Mouse (Mus musculus) left cerebral cortex, postnatal 25 days (tissue): ENCODE results near the gene Serpine1. TPM values are rescaled to one million over a fixed set of nuclear protein-coding genes. Genes with fewer than 3 reads are reported as not detected.

Experiments used
- DNase-seq, 2 experiments: peaks; one replicate each; pipeline ENCODE4 v3.0.0; 2022; ENCODE audit warnings: low spot score in 2 of 2, mixed read lengths in 1 of 2
- intact Hi-C: fragments of 180-260 bp; cut with DNase I; formaldehyde crosslinking; loops from one replicate; pipeline ENCODE4 v1.15.1; 2025
- total RNA-seq, 2 experiments: library from RNA; stranded (reverse); gene quantifications; 2 replicates each; pipeline ENCODE4 v1.2.3; 2021

Gene Serpine1
- total RNA-seq, 2 experiments from 2014 or later, result 0.55 to 0.99 TPM

- intact Hi-C loops, result loop anchor here (2.0 to 10.0 kb wide), 4 partner anchors 45 to 503 kb away; partner anchors contain the start of genes Epo, Gnb2 and Plod3
These were observed 40.7 kb downstream of the Serpine1 start for GRCm38 (mm10) chr5:137031076-137032032.

GRCm38 (mm10) chr5:137030416-137030810 is 41.7 kb downstream of the Serpine1 start:
- peak in 1 of 2 experiments; percentile 66 for DNase-seq
- intact Hi-C loops, result loop anchor here (2.0 to 10.0 kb wide), 2 partner anchors 44 to 504 kb away; partner anchors contain the start of genes Epo, Gnb2 and Plod3

More at GRCm38 (mm10) chr5:137031076-137032032, 40.7 kb downstream of the Serpine1 start:
- DNase-seq, result peak; percentile 35 to 39

GRCm38 (mm10) chr5:137029643-137030415 is 42.2 kb downstream of the Serpine1 start:
- DNase-seq, result peak; percentile 95 to 97
- intact Hi-C loops, result loop anchor here (2.0 to 10.0 kb wide), 2 partner anchors 43 to 505 kb away; partner anchors contain the start of genes Epo, Gnb2 and Plod3

DNA sequence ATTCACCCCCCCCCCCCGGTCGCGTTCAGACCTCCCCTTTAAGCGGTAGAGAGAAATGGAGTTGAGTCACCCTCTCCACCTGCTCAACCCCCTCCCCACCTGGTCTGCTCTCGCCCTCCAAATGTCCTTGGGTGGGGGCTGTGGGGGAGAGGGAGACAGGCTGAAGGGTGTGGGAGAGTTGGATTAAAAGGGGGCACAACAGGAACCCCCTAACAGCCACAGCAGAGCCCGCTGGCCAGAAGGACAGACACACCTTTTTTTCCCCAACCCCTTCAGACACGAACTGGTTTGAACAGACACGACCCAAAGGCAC is 42.8 kb downstream of the Serpine1 start:
- intact Hi-C loops, result no loop called here

GRCm38 (mm10) chr5:137028561-137029272 is 43.4 kb downstream of the Serpine1 start:
- intact Hi-C loops, result no loop called here
- no peak for DNase-seq

More for the DNA sequence above, 42.8 kb downstream of the Serpine1 start:
- no peak for DNase-seq

DNA sequence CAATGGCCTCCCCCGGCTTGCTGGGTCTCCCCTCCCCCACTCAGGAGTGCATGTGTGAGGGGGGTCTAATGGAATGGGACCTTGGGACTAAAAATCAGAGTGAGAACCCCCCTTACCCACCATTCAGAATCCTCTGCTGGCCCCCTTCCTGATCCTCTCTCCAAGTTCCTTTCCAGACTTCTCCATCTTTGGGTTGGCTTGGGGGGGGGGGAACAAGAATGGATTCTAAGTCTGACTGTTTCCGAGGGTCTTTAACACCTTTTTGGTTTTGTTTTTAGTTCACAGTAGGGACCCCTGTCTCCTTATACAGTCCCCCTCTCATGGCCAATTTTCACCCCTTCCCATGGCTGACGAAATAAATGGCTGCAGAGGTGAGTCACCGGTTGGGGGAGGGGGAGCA is 46.0 kb downstream of the Serpine1 start, which contains the start of gene Vgf:
TSS of gene Vgf (plus strand) at position 301 of the 400 bp plus-strand sequence.
- no peak for DNase-seq
- intact Hi-C loops, result no loop called here

DNA sequence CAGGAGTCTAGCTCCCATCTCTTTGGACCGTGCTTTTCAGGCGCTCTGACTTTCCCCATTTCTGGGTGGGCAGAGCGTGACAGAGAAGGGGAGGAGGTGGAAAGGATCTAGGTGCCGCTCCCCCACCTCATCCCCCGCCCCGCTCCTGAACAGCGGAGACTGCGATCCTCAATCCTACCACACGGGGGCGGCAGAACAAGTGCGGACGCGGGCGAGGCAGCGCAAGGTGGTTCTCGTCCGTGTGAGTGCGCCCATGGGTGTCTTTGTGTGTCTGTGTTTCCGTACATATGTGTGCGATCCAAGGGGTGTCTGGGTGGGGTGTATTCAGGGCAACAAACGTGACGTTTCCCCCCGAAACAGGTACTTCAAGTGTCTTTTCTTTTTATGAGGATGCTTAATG is 46.9 kb downstream of the Serpine1 start:
- DNase-seq, result peak; percentile 79 to 85
- intact Hi-C loops, result loop anchor here (2.0 kb wide), 1 partner anchor 82 kb away; no protein-coding TSS in a partner anchor

DNA sequence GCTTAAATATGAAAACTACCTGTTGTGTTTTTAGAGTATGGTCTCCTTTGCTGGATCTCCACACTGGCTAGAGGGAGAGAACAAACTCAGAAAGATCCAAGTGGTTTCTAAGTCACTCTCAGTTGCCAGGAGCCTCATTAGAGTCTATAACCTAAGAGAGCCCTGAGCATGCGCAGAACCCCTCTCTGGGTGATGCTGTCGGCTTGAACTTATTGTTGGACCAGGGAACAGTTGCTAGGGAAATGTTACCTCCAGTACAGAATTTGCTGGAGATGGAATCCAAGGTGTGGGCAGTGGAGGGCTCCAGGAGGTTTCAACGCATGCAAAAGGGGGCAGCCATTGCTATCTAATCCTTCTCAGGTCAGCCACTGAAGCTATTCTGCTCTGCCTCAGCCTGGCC is 47.8 kb downstream of the Serpine1 start:
- DNase-seq, result no peak
- intact Hi-C loops, result loop anchor here (2.0 kb wide), 1 partner anchor 82 kb away; no protein-coding TSS in a partner anchor

- intact Hi-C loops, result no loop called here
- no peak for DNase-seq
These were observed 56.2 kb downstream of the Serpine1 start for GRCm38 (mm10) chr5:137015913-137016312.

GRCm38 (mm10) chr5:137012401-137012950 is 59.6 kb downstream of the Serpine1 start:
- intact Hi-C loops, result no loop called here
- no peak for DNase-seq

Other genes starting within 250 kb of the Serpine1 start
- gene Col26a1, start 189.1 kb downstream of the Serpine1 start, total RNA-seq, result 10 to 100 TPM; 11.9 to 13.1 TPM
- 100 to 1,000 TPM in 1 of 2 experiments, 10 to 100 TPM in 1; 95.3 to 108 TPM for gene Ift22, start 164.1 kb downstream of the Serpine1 start, total RNA-seq
- gene Fis1, start 119.0 kb downstream of the Serpine1 start, total RNA-seq, result 100 to 1,000 TPM; 263 to 271 TPM
- not detected for gene Cldn15, start 105.7 kb downstream of the Serpine1 start, total RNA-seq
- 10 to 100 TPM; 33.7 to 38.5 TPM for gene Plod3, start 85.2 kb downstream of the Serpine1 start, total RNA-seq
- gene Znhit1, start 84.2 kb downstream of the Serpine1 start, total RNA-seq, result 10 to 100 TPM; 86.2 to 88.5 TPM
- gene Vgf, start 45.9 kb downstream of the Serpine1 start, total RNA-seq, result 100 to 1,000 TPM; 392 to 396 TPM
- gene Ap1s1, start 26.1 kb downstream of the Serpine1 start, total RNA-seq, result 100 to 1,000 TPM; 304 to 317 TPM
- 1 to 10 TPM; 3.0 to 3.9 TPM for gene Trim56, start 43.9 kb upstream of the Serpine1 start, total RNA-seq
- not detected for gene Muc3, start 77.1 kb upstream of the Serpine1 start, total RNA-seq
- gene Muc3a, start 140.1 kb upstream of the Serpine1 start, total RNA-seq, result 1 to 10 TPM; 3.0 to 3.1 TPM
- gene Ache, start 215.3 kb upstream of the Serpine1 start, total RNA-seq, result 10 to 100 TPM; 54.9 to 63.3 TPM
- gene Ufsp1, start 222.4 kb upstream of the Serpine1 start, total RNA-seq, result 10 to 100 TPM in 1 of 2 experiments, 1 to 10 TPM in 1; 9.8 to 13.3 TPM
- gene Srrt, start 235.4 kb upstream of the Serpine1 start, total RNA-seq, result 100 to 1,000 TPM; 176 to 178 TPM
- gene Trip6, start 242.1 kb upstream of the Serpine1 start, total RNA-seq, result 1 to 10 TPM; 4.3 to 5.9 TPM